Mouse (Mus musculus) ES-E14 (cell line): ENCODE data around the gene Dclk1. TPM values are rescaled to one million over a fixed set of nuclear protein-coding genes. Genes with fewer than 3 reads are reported as not detected.
A peak's percentile ranks its signal among the peaks of the same experiment; 100 is the strongest.

Experiments
- DNase-seq: peaks from one replicate; pipeline ENCODE4 v3.0.0-alpha.2; 2013; ENCODE audit warnings: low read depth, low spot score
- H3K27ac ChIP-seq: 2 replicates; pipeline ENCODE4 v1.5.1; 2012; ENCODE audit warnings: low read depth, mild to moderate bottlenecking, low read length, moderate library complexity, mixed read lengths; ENCODE audit not compliant: poor library complexity, insufficient read depth, severe bottlenecking
- H3K36me3 ChIP-seq: 2 replicates; pipeline ENCODE4 v1.6.1; 2012; ENCODE audit warnings: mild to moderate bottlenecking, low read length, moderate library complexity, mixed read lengths; ENCODE audit not compliant: control insufficient read depth, poor library complexity, insufficient read depth, severe bottlenecking
- H3K4me1 ChIP-seq, 2 experiments: fragments of 150-350 bp in 1 of 2; sonication (generic) in 1 of 2; 2 replicates each; pipeline ENCODE4 v1.6.1; 2012; ENCODE audit warnings: low read length in 2 of 2, mild to moderate bottlenecking in 1 of 2, mixed read lengths in 1 of 2; ENCODE audit not compliant: control insufficient read depth in 2 of 2, insufficient read depth in 2 of 2, poor library complexity in 1 of 2
- H3K4me3 ChIP-seq, 2 experiments: fragments of 150-350 bp in 1 of 2; sonication (generic) in 1 of 2; 2 replicates each; pipeline ENCODE4 v1.5.1; 2012; ENCODE audit warnings: low read length in 2 of 2, low read depth in 1 of 2, mild to moderate bottlenecking in 1 of 2, mixed read lengths in 1 of 2; ENCODE audit not compliant: insufficient read depth in 1 of 2, poor library complexity in 1 of 2, severe bottlenecking in 1 of 2
- H3K9ac ChIP-seq: 2 replicates; pipeline ENCODE4 v1.6.1; 2012; ENCODE audit warnings: low read depth, mild to moderate bottlenecking, low read length, mixed read lengths; ENCODE audit not compliant: poor library complexity, insufficient read depth, severe bottlenecking
- H3K9me3 ChIP-seq: fragments of 150-350 bp; sonication (generic); 2 replicates; pipeline ENCODE4 v1.6.1; 2012; ENCODE audit warnings: low read depth, mild to moderate bottlenecking, low read length; ENCODE audit not compliant: control insufficient read depth, insufficient read depth
- CHD2 ChIP-seq: IDR thresholded peaks from 2 replicates; pipeline ENCODE4 v1.6.1; 2014; ENCODE audit warnings: mild to moderate bottlenecking, low read depth, low read length, inconsistent platforms
- HCFC1 ChIP-seq: IDR thresholded peaks from 2 replicates; pipeline ENCODE4 v1.6.1; 2012; ENCODE audit warnings: low read length, inconsistent platforms, borderline replicate concordance; ENCODE audit not compliant: insufficient read depth
- MAFK ChIP-seq: IDR thresholded peaks from 2 replicates; pipeline ENCODE4 v1.6.1; 2014; ENCODE audit warnings: mild to moderate bottlenecking, low read depth, low read length, inconsistent platforms; ENCODE audit not compliant: insufficient read depth
- ZC3H11A ChIP-seq: IDR thresholded peaks from 2 replicates; pipeline ENCODE4 v1.6.1; 2012; ENCODE audit warnings: low read depth, mild to moderate bottlenecking, inconsistent platforms, low read length, borderline replicate concordance
- ZNF384 ChIP-seq: IDR thresholded peaks from 2 replicates; pipeline ENCODE4 v1.6.1; 2012; ENCODE audit warnings: low read depth, low read length, inconsistent platforms
- in situ Hi-C, 2 experiments: fragments of 600-800 bp; cut with MboI; formaldehyde crosslinking; loops; one replicate each; pipeline ENCODE4 v1.15.1; 2025; ENCODE audit warnings: low sequenced_read_pairs in 2 of 2, inconsistent platforms in 1 of 2; ENCODE audit not compliant: unreplicated experiment in 2 of 2
- total RNA-seq: library from RNA; depleted of rRNA; stranded (reverse); fragments of 300-350 nt; gene quantifications from 2 replicates; pipeline ENCODE4 v1.2.3, GENCODE M21; 2012

Gene Dclk1
- total RNA-seq, 1 experiment = 1.7 TPM

DNA sequence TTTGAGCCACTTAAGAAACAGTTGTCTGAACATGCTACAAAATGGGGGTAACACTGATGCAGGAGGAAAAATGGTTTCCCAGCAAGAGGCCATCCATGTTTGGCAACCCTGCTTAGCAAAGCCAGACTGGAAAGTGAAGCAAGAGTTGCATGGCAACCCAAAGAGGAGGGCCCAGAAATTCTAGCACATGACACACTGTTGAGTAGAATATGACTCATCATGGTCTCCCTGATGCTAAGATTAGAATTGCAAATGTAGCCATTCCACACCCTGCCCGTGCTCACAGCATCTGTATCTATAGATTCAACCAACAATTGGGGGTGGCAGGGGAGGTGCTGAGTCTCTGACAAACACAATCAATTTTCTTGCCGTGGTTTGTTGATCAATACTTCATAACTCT, 154.6 kb downstream of the Dclk1 start:
- no peak for TF ChIP-seq CHD2
- Histone ChIP-seq H3K9me3 (no peaks in the 10 kb centered on the region), H3K36me3 (no peaks in the 10 kb centered on the region), H3K4me1 (no peaks in the 10 kb centered on the region), H3K9ac (no peak overlapping the region), H3K4me3 (no peak overlapping the region), H3K27ac (no peak overlapping the region)
- DNase-seq = no peak
- in situ Hi-C loops = no loop called here

- no peak for TF ChIP-seq MAFK
- no peak for TF ChIP-seq CHD2
- no peak for TF ChIP-seq HCFC1
- no peak for TF ChIP-seq ZNF384
- TF ChIP-seq ZC3H11A = no peak
- H3K27ac ChIP-seq = no peak overlapping the region
- in situ Hi-C loops = no loop called here
- no peaks in the 10 kb centered on the region for H3K4me1 ChIP-seq
- H3K9ac ChIP-seq = no peak overlapping the region
- H3K36me3 ChIP-seq = no peaks in the 10 kb centered on the region
- H3K9me3 ChIP-seq = no peaks in the 10 kb centered on the region
- no peak for DNase-seq
- H3K4me3 ChIP-seq = no peak overlapping the region
Measured at GRCm38 (mm10) chr3:55397752-55398693, 155.9 kb downstream of the Dclk1 start.

DNA sequence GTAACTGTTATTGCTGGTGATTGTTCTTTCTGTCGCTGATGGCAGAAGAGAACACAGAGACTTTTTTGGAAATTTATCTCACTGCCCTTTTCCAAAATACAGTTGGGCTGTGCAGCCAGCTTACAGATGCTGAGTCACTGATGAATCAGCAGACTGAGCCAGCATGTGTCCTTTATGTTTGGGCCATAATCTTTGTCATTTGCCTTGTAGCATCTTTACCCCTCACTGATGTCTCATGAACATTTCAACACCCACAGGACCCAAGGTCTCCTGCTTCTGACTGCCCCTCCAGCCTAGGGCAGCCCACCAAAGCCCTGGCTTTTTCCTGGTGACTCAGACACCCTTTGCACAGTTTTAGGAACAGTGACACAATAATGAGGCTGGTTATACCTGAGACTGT, 159.1 kb downstream of the Dclk1 start:
- H3K9me3 ChIP-seq = no peaks in the 10 kb centered on the region
- no peaks in the 10 kb centered on the region for H3K36me3 ChIP-seq
- no peak overlapping the region for H3K4me3 ChIP-seq
- H3K4me1 ChIP-seq = no peaks in the 10 kb centered on the region
- no peak overlapping the region for H3K27ac ChIP-seq
- in situ Hi-C loops = no loop called here
- no peak overlapping the region for H3K9ac ChIP-seq
- 0 out of 2 replicates have a peak, but pooled peaks have one; percentile 19 for TF ChIP-seq MAFK
- no peak for TF ChIP-seq ZC3H11A
- no peak for TF ChIP-seq CHD2
- DNase-seq = no peak

DNA sequence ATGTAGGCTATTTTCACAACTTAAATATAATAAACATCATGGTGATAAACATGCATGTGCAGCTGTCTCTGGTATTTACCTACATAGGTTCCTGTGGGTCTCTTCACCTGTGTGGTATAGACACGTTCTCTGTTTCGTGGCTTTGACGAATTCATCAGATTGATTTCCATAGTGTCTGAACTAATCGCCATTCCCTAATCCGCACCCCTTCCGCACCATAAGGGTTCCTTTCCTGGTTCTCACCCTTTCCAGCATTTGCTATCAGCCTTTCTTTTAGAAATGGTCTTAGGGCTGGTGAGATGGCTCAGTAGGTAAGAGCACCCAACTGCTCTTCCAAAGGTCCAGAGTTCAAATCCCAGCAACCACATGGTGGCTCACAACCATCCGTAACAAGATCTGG, 162.6 kb downstream of the Dclk1 start:
- in situ Hi-C loops = no loop called here
- Histone ChIP-seq H3K4me1 (no peaks in the 10 kb centered on the region), H3K4me3 (no peak overlapping the region), H3K36me3 (no peaks in the 10 kb centered on the region), H3K9me3 (no peaks in the 10 kb centered on the region), H3K9ac (no peak overlapping the region), H3K27ac (no peak overlapping the region)
- no peak for TF ChIP-seq ZC3H11A
- TF ChIP-seq CHD2 = no peak
- no peak for TF ChIP-seq ZNF384
- TF ChIP-seq MAFK = no peak
- no peak for TF ChIP-seq HCFC1
- DNase-seq = no peak

- no peak overlapping the region for H3K9ac ChIP-seq
- no peaks in the 10 kb centered on the region for H3K4me1 ChIP-seq
- in situ Hi-C loops = no loop called here
- no peak overlapping the region for H3K4me3 ChIP-seq
- no peak for DNase-seq
- H3K36me3 ChIP-seq = no peaks in the 10 kb centered on the region
- H3K27ac ChIP-seq = no peak overlapping the region
- no peaks in the 10 kb centered on the region for H3K9me3 ChIP-seq
- TF ChIP-seq HCFC1 (no peak), ZNF384 (no peak), CHD2 (no peak), ZC3H11A (no peak), MAFK (no peak)
Measured at GRCm38 (mm10) chr3:55406616-55407015, 164.5 kb downstream of the Dclk1 start.
